Comparison of ENCODE assay signal across 8 mouse cellular contexts in the genomic region with DNA sequence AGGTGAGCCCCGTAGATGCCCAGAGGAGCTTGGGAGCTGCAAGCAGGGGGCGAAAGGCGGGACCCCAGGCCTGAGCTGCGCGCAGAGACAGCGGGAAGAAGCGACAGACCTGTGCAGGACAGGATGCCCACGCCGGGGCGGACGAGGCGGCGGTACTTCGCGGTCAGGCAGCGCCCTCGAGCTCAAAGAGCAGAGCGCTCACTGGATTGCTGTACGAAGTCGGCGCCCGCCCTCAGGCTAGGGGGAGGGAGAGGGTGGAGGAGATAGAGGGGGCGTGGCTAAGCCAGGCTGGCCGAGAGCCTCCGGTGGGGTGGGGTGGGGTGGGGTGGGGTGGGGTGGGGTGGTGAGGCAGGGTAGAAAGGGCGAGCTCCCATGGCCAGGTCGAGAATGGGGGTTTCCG. TPM values are rescaled to one million over a fixed set of nuclear protein-coding genes. Genes with fewer than 3 reads are reported as not detected.
DNase-seq lines count a peak whose midpoint lies in the region; ATAC-seq lines count a peak whose summit lies in the region.

A gene (minus strand): TSS at position 276 of the 400 bp plus-strand sequence.

- peaks cover 27% of the 10 kb centered on the region for H3K27me3 ChIP-seq in lung, embryonic 16.5 days (ENCODE audit: control insufficient read depth, insufficient read depth, low read depth, low read length)
- H3K27me3 ChIP-seq in embryonic facial prominence, embryonic 13.5 days, result peaks cover 48% of the 10 kb centered on the region
- peaks cover 87% of the 10 kb centered on the region for H3K27me3 ChIP-seq in limb, embryonic 10.5 days (ENCODE audit: low read depth, poor library complexity, severe bottlenecking)
- H3K27me3 ChIP-seq in neural tube, embryonic 14.5 days (ENCODE audit: control insufficient read depth, insufficient read depth, low read length), result peaks cover 18% of the 10 kb centered on the region

- no peak within 1 kb of the TSS for H3K9ac ChIP-seq in lung, embryonic 16.5 days (ENCODE audit: low read length)
- peak within 1 kb of the TSS; percentile 68 for H3K9ac ChIP-seq in embryonic facial prominence, embryonic 13.5 days
- H3K9ac ChIP-seq in neural tube, embryonic 14.5 days (replicated peaks; ENCODE audit: low read depth, low read length), result peak within 1 kb of the TSS; percentile 46

- peak within 1 kb of the TSS; percentile 35 for H3K4me2 ChIP-seq in lung, embryonic 16.5 days (ENCODE audit: low read depth, low read length)
- H3K4me2 ChIP-seq in embryonic facial prominence, embryonic 13.5 days, result peak within 1 kb of the TSS; percentile 74
- H3K4me2 ChIP-seq in neural tube, embryonic 14.5 days (ENCODE audit: low read depth, low read length), result peak within 1 kb of the TSS; percentile 47

- WGBS in lung, embryonic 16.5 days, result 1% methylated on average over 20 of the region's 28 CpGs
- under 1% methylated on average over 23 of the region's 28 CpGs for WGBS in embryonic facial prominence, embryonic 13.5 days
- WGBS in limb, embryonic 10.5 days, result under 1% methylated on average over 26 of the region's 28 CpGs
- WGBS in neural tube, embryonic 14.5 days, result under 1% methylated on average over 14 of the region's 28 CpGs

- no peaks in the 10 kb centered on the region for H3K9me3 ChIP-seq in lung, embryonic 16.5 days (ENCODE audit: control insufficient read depth, low read length)
- H3K9me3 ChIP-seq in embryonic facial prominence, embryonic 13.5 days, result no peaks in the 10 kb centered on the region
- no peaks in the 10 kb centered on the region for H3K9me3 ChIP-seq in limb, embryonic 10.5 days (replicated peaks)
- H3K9me3 ChIP-seq in neural tube, embryonic 14.5 days (ENCODE audit: control insufficient read depth, low read length), result no peaks in the 10 kb centered on the region

- no peak within 1 kb of the TSS for H3K27ac ChIP-seq in lung, embryonic 16.5 days (ENCODE audit: low read length)
- H3K27ac ChIP-seq in embryonic facial prominence, embryonic 13.5 days, result no peak within 1 kb of the TSS
- no peak within 1 kb of the TSS; the same call in 1 of the 2 replicates for H3K27ac ChIP-seq in limb, embryonic 10.5 days
- no peak within 1 kb of the TSS for H3K27ac ChIP-seq in neural tube, embryonic 14.5 days (ENCODE audit: low read depth, low read length)

- DNase-seq in lung, postnatal 25 days (ENCODE audit: low spot score), result no peak
- DNase-seq in limb, embryonic 10.5 days (ENCODE audit: low spot score), result peak; percentile 66
- no peak for DNase-seq in layer of hippocampus, adult 18-20 months (ENCODE audit: low spot score in 2 of 2)
- no peak for DNase-seq in right cerebral cortex, adult 18-20 months
- DNase-seq in right cerebral cortex, postnatal 4 days, result no peak

- H3K4me3 ChIP-seq in lung, embryonic 16.5 days (ENCODE audit: low read length), result 0 out of 2 replicates have a peak within 1 kb of the TSS, but pooled peaks have one; percentile 17
- H3K4me3 ChIP-seq in embryonic facial prominence, embryonic 13.5 days, result peak within 1 kb of the TSS; percentile 42
- H3K4me3 ChIP-seq in limb, embryonic 10.5 days, result peak within 1 kb of the TSS; percentile 46
- peak within 1 kb of the TSS; percentile 19; the same call in 1 of the 2 replicates for H3K4me3 ChIP-seq in neural tube, embryonic 14.5 days (ENCODE audit: low read depth, low read length)

- H3K36me3 ChIP-seq in lung, embryonic 16.5 days (ENCODE audit: control insufficient read depth, insufficient read depth, low read length), result no peaks in the 10 kb centered on the region
- H3K36me3 ChIP-seq in embryonic facial prominence, embryonic 13.5 days, result no peaks in the 10 kb centered on the region
- H3K36me3 ChIP-seq in limb, embryonic 10.5 days, result no peaks in the 10 kb centered on the region
- H3K36me3 ChIP-seq in neural tube, embryonic 14.5 days (ENCODE audit: control insufficient read depth, insufficient read depth, low read length), result no peaks in the 10 kb centered on the region

- ATAC-seq in lung, embryonic 16.5 days (ENCODE audit: low read depth), result 0 out of 2 replicates have a peak, but pooled peaks have one; percentile 26
- 0 out of 2 replicates have a peak, but pooled peaks have one; percentile 21 for ATAC-seq in embryonic facial prominence, embryonic 13.5 days (ENCODE audit: insufficient number of reproducible peaks, insufficient read depth, low FRiP score, low TSS enrichment, low read depth)
- ATAC-seq in neural tube, embryonic 14.5 days (ENCODE audit: low read depth), result no peak

- no peaks in the 10 kb centered on the region; the same call in 1 of the 2 replicates for H3K4me1 ChIP-seq in lung, embryonic 16.5 days (replicated peaks; ENCODE audit: control insufficient read depth, insufficient read depth, low read length)
- H3K4me1 ChIP-seq in embryonic facial prominence, embryonic 13.5 days, result peaks cover 11% of the 10 kb centered on the region
- H3K4me1 ChIP-seq in limb, embryonic 10.5 days, result peaks cover 18% of the 10 kb centered on the region
- peaks cover 5% of the 10 kb centered on the region; the same call in 1 of the 2 replicates for H3K4me1 ChIP-seq in neural tube, embryonic 14.5 days (ENCODE audit: control insufficient read depth, insufficient read depth, low read length)

RNA-seq across cellular contexts. Expression of the gene that starts here (rescaled TPM):
- 0.11 and 0.21 TPM in 2 replicates for polyA plus RNA-seq in lung, embryonic 16.5 days (2015; fragmentation: Nextera tagmentation; extraction: Ambion mirVana)
- polyA plus RNA-seq in embryonic facial prominence, embryonic 13.5 days (2015; fragmentation: Nextera tagmentation; extraction: Ambion mirVana), result 0.36 and 0.65 TPM in 2 replicates
- 0.20 TPM in 1 of 2 replicates, not detected in the other for polyA plus RNA-seq in limb, embryonic 10.5 days (2016; fragmentation: Nextera tagmentation; extraction: Ambion mirVana)
- polyA plus RNA-seq in neural tube, embryonic 14.5 days (2014; fragmentation: Nextera tagmentation; extraction: Ambion mirVana), result 0.31 and 0.55 TPM in 2 replicates
- total RNA-seq in layer of hippocampus, adult 18-20 months (2021), result under 1 TPM; 0.15 to 0.47 TPM

Comparison
In these comparisons a context has a peak if more than half of its experiments do, and no peak if none do; other contexts are left out.
1. Peak in ATAC-seq, H3K4me3 ChIP-seq and H3K4me2 ChIP-seq in lung, embryonic 16.5 days; RNA of the gene not detected or under 1 TPM.
2. Peak in ATAC-seq, H3K4me3 ChIP-seq, H3K9ac ChIP-seq and H3K4me2 ChIP-seq in embryonic facial prominence, embryonic 13.5 days; RNA of the gene not detected or under 1 TPM.
3. Peak in DNase-seq and H3K4me3 ChIP-seq in limb, embryonic 10.5 days; RNA of the gene not detected or under 1 TPM.